Mouse (Mus musculus) lung, adult 18-20 months (tissue): ENCODE measurements around the gene Trim8.

Source experiments
- DNase-seq, 2 experiments: peaks; one replicate each; pipeline ENCODE4 v3.0.0; 2022; ENCODE audit warnings: mixed read lengths in 2 of 2

Trim8 gene

GRCm38 (mm10) chr19:46505646-46506371 is 4.3 kb downstream of the Trim8 start:
- DNase-seq: peak; percentile 76 to 84

DNA sequence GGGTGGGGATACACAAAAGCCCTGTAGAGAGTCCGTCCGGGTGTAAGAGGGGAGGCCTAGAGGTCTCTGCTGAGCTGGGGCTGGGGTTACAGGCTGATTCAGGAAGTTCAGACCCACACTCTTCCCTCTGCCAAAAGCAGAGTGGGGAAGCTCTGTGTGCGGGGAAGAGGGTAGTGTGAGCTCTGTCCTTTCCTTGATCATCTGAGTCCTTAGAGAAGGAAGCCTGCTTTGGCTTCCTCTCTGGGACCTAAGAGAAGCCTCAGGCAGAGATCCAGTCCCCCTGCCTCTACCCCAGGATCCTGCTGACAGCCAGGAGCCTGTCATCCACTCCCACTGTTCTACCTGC is 4.8 kb downstream of the Trim8 start:
- DNase-seq: no peak

- DNase-seq: no peak
Measured at GRCm38 (mm10) chr19:46507181-46507581, 5.7 kb downstream of the Trim8 start.

GRCm38 (mm10) chr19:46507806-46508205 is 6.3 kb downstream of the Trim8 start:
- no peak for DNase-seq

- DNase-seq: no peak
Measured at GRCm38 (mm10) chr19:46508738-46509137, 7.2 kb downstream of the Trim8 start.

GRCm38 (mm10) chr19:46509202-46509601 is 7.7 kb downstream of the Trim8 start:
- no peak for DNase-seq

- DNase-seq: no peak
Measured at GRCm38 (mm10) chr19:46509736-46510135, 8.2 kb downstream of the Trim8 start.

- DNase-seq: peak in 1 of 2 experiments; percentile 52
Measured at GRCm38 (mm10) chr19:46510401-46510800, 8.9 kb downstream of the Trim8 start.

- peak in 1 of 2 experiments; percentile 41 for DNase-seq
Measured at GRCm38 (mm10) chr19:46510824-46511223, 9.3 kb downstream of the Trim8 start.

DNA sequence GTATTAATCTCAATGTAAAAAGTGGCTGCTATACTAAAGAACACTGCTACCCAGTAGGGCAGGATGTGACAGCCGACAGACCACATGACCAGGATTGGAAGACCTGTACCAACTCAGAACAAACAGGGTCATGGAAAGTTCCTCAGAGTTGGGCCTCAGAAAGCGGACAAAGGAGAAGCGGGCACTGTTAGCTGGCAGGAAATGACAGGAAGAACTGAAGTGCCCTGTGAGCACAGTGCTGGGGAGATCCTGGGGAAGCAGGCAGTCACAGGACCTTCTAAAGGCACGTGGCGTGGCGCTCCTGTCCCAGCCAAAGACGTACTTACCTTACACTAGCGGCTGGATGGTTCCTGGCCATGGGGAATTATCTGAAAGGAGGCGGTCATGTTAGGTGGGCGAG is 9.8 kb downstream of the Trim8 start:
- peak; percentile 77 to 80 for DNase-seq

- DNase-seq: no peak
Measured at GRCm38 (mm10) chr19:46514387-46514786, 12.9 kb downstream of the Trim8 start.

DNA sequence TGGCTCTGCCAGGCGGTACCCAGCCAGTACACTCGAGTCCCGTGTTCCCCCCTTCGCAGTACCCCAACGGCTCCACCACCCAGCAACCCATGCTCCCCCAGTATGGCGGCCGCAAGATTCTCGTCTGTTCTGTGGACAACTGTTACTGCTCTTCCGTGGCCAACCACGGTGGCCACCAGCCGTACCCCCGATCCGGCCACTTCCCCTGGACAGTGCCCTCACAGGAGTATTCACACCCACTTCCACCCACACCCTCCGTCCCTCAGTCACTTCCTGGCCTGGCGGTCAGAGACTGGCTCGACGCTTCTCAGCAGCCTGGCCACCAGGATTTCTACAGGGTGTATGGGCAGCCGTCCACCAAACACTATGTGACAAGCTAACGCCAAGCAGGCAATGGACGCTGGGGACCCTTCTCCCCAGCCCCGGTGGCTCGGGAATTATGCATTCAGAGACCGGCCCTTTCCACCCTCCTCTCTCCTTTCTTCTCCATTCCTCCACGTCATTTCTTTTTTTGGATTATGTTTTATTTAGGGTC is 13.9 kb downstream of the Trim8 start:
- no peak for DNase-seq

DNA sequence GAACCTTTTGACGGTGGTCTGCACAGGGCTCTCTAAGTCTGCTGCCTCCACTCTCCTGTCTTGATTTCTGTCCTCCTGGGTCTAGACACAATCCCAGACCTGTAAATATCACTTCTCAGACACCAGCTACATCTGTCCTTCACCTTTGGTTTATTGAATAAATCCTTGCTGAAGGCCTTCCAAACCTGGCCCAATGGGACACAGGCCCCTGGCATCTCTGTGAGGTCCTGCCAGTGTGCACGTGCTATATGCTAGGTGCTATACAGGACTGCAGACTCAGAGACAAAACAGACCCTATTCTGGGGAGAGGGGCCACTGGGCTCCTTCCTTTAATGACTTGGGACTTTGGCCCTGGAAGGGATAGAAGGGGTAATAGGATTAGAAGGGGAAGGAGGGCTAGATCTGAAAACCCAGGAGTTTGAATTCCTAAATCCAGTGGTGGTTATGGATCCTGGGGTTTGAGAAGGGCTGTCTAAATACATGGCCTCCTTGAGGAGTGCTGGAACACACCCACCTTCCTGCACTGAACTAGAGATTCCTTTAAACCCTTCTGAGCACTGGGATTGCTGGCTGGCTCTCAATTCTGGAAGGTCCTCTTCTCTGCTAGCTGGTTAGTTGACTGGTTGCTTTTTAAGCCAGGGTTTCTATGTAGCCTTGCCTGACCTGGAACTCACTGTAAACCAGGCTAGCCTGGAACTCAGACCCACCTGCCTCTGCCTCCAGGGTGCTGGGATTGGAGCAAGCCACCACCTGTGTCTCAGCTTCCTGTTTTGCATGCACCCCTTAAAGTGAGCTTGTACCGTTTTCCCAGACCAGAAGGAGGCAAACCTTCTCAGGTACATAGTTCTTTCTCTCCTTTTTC is 15.4 kb downstream of the Trim8 start:
- no peak for DNase-seq

DNA sequence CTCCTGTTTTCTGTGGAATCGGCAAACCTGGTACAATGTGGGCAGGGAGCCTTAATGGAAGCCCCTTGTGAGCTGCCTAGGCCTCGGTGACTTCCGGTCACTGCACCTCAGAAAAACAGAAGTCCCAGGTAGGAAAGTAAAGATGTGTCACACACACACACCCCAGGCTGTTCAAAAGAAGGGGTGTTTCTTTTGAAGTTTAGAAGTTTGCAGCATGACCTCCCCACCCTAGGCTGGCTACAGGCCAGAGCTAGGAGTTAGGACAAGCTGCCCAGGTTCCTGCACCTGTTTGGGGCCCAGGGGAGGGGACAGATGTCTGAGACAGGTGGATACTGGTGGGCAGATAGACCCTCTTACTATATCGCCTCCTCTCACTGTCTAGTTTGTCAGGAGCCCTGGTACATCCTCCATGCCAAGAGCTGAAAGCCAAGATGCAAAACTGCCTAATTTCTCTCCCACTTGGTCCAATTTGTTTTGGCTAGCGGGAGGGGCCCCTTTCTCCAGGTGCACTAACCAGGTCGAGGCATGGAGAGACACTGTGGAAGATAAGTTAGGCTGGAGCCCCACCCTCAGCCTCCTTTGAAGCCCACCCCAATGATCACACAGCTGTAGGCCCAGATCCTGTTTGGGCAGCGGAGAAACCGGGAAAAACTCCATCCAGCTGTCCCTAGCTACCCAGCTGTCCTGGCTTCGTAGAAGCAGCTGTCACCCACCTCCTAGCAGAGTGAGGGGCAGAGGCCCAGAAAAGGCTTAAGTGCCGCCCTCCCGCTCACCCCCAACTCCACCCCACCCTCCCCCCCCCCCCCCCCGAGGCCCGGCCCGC is 16.2 kb downstream of the Trim8 start:
- no peak for DNase-seq

DNA sequence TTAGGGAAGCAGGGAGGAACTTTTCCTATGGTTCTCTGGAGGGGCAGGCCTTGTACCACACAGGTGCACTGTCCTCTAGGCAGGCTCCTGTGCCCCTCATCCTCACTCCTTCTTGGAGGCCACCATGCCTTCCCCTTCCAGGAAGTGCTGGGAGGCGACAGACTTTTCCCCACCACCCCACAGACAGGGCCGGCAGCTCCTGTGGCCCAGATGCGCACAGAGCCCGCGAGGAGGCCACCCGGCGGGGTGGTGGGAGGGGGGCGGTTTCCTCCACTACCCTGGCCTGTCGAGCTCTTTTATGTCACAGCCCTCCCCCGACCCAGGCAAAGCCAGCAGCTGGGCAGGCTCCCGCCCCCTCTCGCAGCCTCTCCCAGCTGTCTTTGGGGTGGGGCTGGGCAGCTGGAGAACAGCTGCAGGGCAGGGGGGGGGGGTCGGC is 16.9 kb downstream of the Trim8 start:
- peak in 1 of 2 experiments; percentile 63 for DNase-seq

DNA sequence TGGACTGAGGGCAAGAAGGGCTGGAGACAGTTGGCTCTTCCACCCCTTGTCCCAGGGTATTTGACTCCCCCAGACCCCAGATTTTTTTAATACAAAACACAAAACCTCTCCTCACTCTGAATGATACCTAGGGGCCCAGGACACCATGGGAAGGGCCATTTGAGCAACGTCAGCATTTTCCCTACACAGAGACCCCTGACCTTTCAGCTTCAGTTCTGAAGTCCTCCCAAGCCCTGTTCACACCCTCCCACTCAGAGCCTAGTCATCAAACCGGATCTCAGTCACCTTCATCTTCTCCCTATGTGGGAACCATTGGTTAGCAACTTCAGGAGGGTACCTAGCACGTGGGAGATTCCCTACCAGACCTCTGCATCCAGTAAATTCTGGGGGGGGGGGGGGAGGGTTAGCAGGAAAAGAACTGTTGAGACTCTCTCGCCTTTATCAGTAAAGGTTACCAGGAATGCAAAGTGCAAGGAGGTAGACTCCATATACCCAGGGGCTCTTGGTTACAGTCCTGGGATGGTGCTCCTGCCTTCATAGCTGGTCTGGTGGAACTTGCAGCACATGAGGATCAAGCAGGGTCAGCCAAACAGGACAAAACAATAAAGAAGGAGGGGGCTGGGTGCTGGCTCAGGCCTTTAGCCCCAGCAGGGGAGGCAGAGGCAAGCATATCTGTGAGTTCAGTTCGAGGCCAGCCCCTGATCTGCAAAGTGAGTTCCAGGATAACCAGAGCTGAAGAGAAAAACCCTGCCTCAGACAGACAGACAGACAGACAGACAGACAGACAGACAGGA is 17.5 kb downstream of the Trim8 start:
- DNase-seq: no peak

- no peak for DNase-seq
Measured at GRCm38 (mm10) chr19:46521698-46522097, 20.2 kb downstream of the Trim8 start.

DNA sequence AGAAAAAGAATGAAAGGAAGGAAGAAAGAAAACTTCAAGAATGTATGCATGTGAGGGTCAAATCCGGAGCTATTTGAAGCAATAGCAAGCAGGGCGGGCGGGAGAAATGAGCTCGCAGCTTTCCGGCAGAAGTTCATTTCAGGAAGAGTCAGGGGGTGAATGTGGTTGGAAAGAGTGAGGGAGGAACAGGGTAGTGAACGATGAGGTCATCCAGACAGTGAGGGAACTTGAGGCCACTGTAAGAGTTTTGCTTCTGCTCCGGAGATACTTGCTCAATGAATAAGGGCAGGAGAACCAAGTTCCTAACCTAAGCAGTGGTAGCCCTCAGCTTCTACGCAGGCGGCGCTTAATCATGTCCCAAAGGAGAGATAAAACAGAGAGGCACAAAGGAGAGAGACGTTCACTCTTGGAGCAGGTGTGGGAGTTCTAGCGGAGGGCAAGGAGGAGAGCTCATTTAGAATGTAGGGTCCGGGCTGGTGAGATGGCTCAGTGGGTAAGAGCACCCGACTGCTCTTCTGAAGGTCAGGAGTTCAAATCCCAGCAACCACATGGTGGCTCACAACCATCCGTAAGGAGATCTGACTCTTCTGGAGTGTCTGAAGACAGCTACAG is 21.0 kb downstream of the Trim8 start:
- DNase-seq: no peak

DNA sequence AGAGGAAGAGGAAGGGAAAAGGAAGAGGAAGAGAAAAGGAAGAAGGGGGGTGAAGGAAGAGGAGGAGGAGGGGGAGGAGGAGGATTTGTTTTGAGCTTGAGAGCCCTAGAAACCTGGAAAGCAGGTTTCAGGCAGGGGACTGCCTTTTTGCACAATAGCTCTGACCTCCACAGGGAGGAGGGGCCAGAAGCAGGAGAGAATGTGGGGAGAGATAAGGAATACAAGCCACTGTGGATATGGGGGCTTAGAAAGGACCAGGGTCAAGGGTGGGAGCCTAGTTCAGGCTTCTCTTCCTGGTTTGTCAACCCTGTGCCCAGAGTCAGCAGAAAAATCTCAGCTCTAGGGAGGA is 21.6 kb downstream of the Trim8 start:
- DNase-seq: peak in 1 of 2 experiments; percentile 50

- peak; percentile 59 to 71 for DNase-seq
Measured at GRCm38 (mm10) chr19:46523480-46524151, 22.1 kb downstream of the Trim8 start.

GRCm38 (mm10) chr19:46524152-46524544 is 22.6 kb downstream of the Trim8 start:
- no peak for DNase-seq
